Mouse (Mus musculus): ENCODE measurements around the gene D2hgdh. TPM values are rescaled to one million over a fixed set of nuclear protein-coding genes. Genes with fewer than 3 reads are reported as not detected.
"Not testable (repeated sequence)": the region's sequence is repeated elsewhere in the genome, so short reads cannot be mapped to it uniquely, and the experiment has no call there.

The D2hgdh gene
- total RNA-seq, 1 experiment from 2014 or later, result 11.0 TPM

DNA sequence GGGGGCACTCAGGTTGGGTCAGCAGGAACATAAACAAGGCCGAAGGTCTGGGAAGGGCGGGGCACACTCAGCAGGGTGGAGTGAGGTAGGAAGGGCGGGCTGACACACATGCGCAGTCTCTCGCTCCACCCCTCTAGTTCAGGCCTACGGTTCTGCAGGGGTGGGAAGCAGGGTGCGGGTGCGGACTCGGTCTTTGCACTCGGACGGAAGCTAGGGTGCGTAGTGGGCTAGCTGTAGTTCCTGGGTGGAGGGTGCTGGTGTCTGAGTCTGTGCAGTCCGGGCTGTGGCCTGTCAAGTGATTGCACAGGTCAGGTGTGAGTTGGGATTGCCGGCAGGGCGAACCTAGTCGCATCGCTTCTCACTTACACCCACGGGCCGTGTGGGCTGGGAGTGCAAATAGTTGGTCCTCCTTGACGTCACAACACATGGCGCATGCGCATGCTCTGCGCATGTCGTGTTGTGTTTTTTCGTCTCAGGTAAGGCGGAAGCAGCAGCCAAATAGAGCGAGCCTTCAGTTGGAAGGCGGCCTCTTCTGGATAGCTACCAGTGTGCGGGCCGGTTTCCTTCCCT is 481 bp downstream of the D2hgdh start:
- peak; percentile 87 for ATAC-seq (replicated peaks; ENCODE audit: insufficient number of reproducible peaks, low FRiP score, low TSS enrichment, poor library complexity, severe bottlenecking)

GRCm38 (mm10) chr1:93825771-93826539 is 1.2 kb downstream of the D2hgdh start:
- ATAC-seq (replicated peaks; ENCODE audit: insufficient number of reproducible peaks, low FRiP score, low TSS enrichment, poor library complexity, severe bottlenecking), result no peak

- ATAC-seq (replicated peaks; ENCODE audit: insufficient number of reproducible peaks, low FRiP score, low TSS enrichment, poor library complexity, severe bottlenecking), result no peak
Observed at GRCm38 (mm10) chr1:93826540-93826835, 1.8 kb downstream of the D2hgdh start.

- peak; percentile 38; the same call in 1 of the 2 replicates for ATAC-seq (replicated peaks; ENCODE audit: insufficient number of reproducible peaks, low FRiP score, low TSS enrichment, poor library complexity, severe bottlenecking)
Observed at GRCm38 (mm10) chr1:93832754-93833360, 8.1 kb downstream of the D2hgdh start.

DNA sequence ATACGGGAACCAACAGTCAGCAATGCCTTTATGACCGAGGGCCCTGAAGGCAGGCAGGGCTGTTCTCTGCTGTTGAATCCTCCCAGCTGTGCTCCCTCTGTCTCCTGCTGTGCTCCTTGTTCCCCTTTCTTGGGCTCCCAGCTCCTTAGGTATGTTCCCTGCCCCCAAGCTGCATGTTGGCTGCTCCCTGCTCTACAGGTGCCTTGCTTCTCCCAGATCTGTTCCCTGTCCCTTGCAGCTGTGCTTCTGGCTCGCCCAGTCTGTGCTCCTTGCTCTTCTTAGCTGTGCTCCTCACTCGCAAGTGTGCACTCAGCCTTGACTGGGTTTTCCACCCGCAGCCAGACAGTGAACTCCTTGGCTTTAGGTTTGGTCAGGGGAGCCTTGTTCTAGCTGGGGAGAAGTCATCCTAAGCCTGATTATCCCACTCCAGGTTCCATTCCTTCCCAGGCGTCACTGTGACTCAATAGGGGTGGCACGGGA is 10.0 kb downstream of the D2hgdh start:
- ATAC-seq (replicated peaks; ENCODE audit: insufficient number of reproducible peaks, low FRiP score, low TSS enrichment, poor library complexity, severe bottlenecking), result no peak

- no peak for ATAC-seq (replicated peaks; ENCODE audit: insufficient number of reproducible peaks, low FRiP score, low TSS enrichment, poor library complexity, severe bottlenecking)
Observed at GRCm38 (mm10) chr1:93835211-93835610, 10.5 kb downstream of the D2hgdh start.

GRCm38 (mm10) chr1:93835876-93836531 is 11.3 kb downstream of the D2hgdh start:
- ATAC-seq (replicated peaks; ENCODE audit: insufficient number of reproducible peaks, low FRiP score, low TSS enrichment, poor library complexity, severe bottlenecking), result no peak

GRCm38 (mm10) chr1:93836532-93836913 is 11.8 kb downstream of the D2hgdh start:
- no peak for ATAC-seq (replicated peaks; ENCODE audit: insufficient number of reproducible peaks, low FRiP score, low TSS enrichment, poor library complexity, severe bottlenecking)

DNA sequence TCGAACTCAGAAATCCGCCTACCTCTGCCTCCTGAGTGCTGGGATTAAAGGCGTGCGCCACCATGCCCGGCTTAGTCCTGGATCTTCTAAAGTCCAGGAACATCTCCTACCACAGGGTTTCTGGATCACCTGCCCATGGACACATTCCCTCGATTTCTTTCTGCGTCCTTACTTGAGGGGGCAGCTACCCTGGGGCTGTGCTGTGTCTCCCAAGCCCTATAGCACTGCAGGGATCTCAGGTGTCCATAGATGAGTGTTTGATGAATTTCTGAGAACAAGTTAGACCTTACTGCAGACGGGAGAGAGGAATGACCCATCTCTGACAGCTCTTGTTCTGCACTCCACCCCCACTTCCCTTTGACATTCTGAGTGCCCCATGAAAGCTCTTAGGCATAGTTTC is 12.6 kb downstream of the D2hgdh start:
- no peak for ATAC-seq (replicated peaks; ENCODE audit: insufficient number of reproducible peaks, low FRiP score, low TSS enrichment, poor library complexity, severe bottlenecking)

DNA sequence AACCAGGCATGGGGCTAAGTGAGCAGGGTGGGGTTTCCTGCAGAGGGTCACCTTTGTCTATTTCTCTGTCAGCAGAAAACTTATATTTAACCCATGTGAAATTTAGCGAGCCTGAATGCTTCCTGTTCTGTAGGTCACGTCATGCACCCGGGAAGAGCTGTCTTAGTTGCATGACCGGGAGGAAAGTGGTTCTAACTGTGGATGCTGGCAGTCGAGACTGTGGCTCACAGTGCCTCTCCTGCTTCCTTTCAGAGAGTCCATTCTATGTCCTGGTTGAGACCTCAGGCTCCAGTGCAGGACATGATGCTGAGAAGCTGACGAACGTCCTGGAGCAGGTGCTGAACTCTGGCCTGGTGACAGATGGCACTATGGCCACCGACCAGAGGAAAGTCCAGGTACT is 13.9 kb downstream of the D2hgdh start:
- 0 out of 2 replicates have a peak, but pooled peaks have one; percentile 27 for ATAC-seq (replicated peaks; ENCODE audit: insufficient number of reproducible peaks, low FRiP score, low TSS enrichment, poor library complexity, severe bottlenecking)

DNA sequence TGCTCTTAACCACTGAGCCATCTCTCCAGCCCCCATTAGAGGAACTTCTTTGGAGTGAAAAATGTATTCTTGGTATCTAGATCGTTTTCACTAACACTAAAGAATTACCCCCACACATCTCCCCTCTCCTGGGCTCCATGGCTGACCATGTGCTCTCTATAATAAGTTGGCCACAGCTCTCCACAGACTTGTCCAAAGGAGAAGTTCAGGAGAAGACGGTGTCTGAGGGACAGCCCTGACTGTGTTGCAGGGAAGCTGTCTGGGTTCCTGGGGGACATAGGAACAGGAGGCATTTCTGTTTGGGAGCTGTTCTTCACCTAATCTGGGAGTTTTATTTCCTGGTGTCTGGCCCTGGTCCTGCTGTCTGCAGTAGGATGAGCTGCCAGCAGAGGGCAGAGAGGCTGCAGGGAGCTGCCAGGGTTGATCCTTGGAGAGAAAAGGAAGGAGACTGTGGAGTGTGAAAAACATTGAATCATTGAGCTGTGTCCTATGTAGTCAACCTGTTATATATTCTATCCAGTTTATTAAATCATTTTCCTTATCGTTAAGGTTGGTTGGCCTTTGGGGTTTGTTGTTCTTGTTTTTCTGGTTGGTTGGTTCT is 21.2 kb downstream of the D2hgdh start:
- ATAC-seq (replicated peaks; ENCODE audit: insufficient number of reproducible peaks, low FRiP score, low TSS enrichment, poor library complexity, severe bottlenecking), result peak; percentile 56; the same call in 1 of the 2 replicates

DNA sequence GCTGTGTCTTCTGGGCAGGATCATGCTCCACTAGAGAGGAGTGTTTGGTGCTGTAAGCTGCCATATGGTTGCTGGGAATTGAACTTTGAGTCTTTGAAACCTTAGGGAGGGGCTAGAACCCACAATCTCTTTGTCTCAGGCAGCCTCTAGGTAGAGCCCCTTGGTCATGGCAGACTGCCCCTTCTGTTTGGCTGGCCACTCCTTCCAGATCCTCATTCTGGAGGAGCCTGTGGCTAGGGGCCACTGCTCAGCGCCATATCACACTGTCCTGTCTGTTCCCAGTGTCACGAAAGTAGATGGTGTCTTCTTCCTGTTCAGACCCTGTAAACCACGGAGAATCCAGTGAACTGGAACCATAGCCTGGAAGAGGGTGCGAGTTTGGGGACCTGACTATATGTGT is 31.1 kb downstream of the D2hgdh start:
- not testable (repeated sequence) for ATAC-seq (replicated peaks; ENCODE audit: insufficient number of reproducible peaks, low FRiP score, low TSS enrichment, poor library complexity, severe bottlenecking)

DNA sequence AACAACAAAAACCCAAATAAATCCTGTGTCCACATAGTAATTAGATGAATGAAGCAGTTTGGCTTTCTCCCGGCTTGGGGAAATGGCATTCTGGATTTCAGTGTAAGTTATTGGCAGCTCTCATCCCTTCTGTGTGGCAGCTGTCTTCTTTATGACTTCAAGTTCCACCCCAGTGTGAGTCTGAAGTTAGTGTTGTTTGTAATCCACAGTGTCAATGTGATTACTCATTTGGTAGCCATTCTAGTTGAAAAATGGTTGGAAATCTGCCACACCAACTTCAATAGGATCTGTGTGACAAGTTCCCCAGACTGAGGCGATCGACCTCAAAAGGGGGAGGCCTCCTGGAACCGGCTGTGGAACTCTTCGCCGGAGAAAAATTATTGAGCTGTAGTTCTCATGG is 32.7 kb downstream of the D2hgdh start:
- ATAC-seq (replicated peaks; ENCODE audit: insufficient number of reproducible peaks, low FRiP score, low TSS enrichment, poor library complexity, severe bottlenecking), result no peak

DNA sequence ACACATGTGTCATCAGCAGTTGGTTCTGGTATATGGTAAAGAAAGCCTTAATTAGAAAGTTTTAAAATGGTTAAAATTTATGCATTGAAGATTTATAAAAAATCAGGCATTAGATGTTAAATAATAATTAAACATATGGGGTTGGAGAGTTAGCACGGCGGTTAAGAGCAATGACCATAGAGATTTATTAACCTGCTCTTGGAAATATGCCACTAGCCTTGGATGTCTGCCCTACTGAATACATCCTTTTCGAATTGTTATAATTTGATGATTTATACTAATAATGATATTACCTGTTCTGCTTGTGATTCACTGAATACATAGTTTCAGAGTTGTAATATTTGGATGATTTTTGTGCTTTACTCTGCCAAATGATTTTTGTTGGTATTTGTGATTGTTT is 33.3 kb downstream of the D2hgdh start:
- ATAC-seq (replicated peaks; ENCODE audit: insufficient number of reproducible peaks, low FRiP score, low TSS enrichment, poor library complexity, severe bottlenecking), result no peak

- ATAC-seq (replicated peaks; ENCODE audit: insufficient number of reproducible peaks, low FRiP score, low TSS enrichment, poor library complexity, severe bottlenecking), result no peak
Observed at GRCm38 (mm10) chr1:93859619-93860018, 34.9 kb downstream of the D2hgdh start.

- not testable (repeated sequence) for ATAC-seq (replicated peaks; ENCODE audit: insufficient number of reproducible peaks, low FRiP score, low TSS enrichment, poor library complexity, severe bottlenecking)
Observed at GRCm38 (mm10) chr1:93861048-93861447, 36.3 kb downstream of the D2hgdh start, which contains the start of gene Gal3st2. Gal3st2 (plus strand) TSS chr1:93861306.

GRCm38 (mm10) chr1:93871594-93872105 is 46.9 kb downstream of the D2hgdh start:
- ATAC-seq (replicated peaks; ENCODE audit: insufficient number of reproducible peaks, low FRiP score, low TSS enrichment, poor library complexity, severe bottlenecking), result not testable (repeated sequence)

GRCm38 (mm10) chr1:93874405-93874804 is 49.7 kb downstream of the D2hgdh start:
- not testable (repeated sequence) for ATAC-seq (replicated peaks; ENCODE audit: insufficient number of reproducible peaks, low FRiP score, low TSS enrichment, poor library complexity, severe bottlenecking)

DNA sequence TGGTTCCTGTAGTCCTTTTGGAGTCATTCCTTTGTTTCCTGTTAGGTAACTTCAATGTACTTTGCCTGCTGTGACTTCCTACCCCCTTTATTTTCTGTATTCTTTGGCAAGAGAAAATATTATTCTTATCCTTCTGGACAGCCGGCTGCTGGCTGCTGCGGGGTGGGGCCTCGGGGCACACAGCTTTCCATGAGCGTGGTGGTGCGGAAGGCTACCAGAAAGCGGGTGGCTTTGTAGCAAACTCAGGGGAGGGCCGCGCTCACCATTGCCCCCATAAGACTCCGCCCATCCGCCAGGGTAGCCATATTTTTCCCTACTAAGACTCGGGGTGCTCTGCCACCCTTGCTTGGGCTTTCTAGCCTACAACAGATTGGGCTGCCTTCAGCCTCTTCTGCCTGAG is 57.1 kb downstream of the D2hgdh start:
- ATAC-seq (replicated peaks; ENCODE audit: insufficient number of reproducible peaks, low FRiP score, low TSS enrichment, poor library complexity, severe bottlenecking), result not testable (repeated sequence)

Data from monocyte, adult 5-6 weeks (primary cell).